Mouse (Mus musculus) E14TG2a.4 (cell line): ENCODE measurements at regions not wholly inside any gene's neighbourhood (a gene's known extent, or its start where the extent isn't known, plus 50 kb on each side); places are given as distances from the start of the nearest gene placed in this dataset.
A peak's percentile ranks its signal among the peaks of the same experiment; 100 is the strongest.

Experiments
- H3K27me3 ChIP-seq: 2 replicates; pipeline ENCODE4 v1.6.1; 2014; ENCODE audit warnings: low read length, control low read depth; ENCODE audit not compliant: insufficient read depth
- H3K36me3 ChIP-seq: 2 replicates; pipeline ENCODE4 v1.6.1; 2014; ENCODE audit warnings: low read length, control low read depth; ENCODE audit not compliant: insufficient read depth
- H3K4me1 ChIP-seq: replicated peaks from 2 replicates; pipeline ENCODE4 v1.6.1; 2014; ENCODE audit warnings: low read depth, low read length, control low read depth
- H3K4me3 ChIP-seq: replicated peaks from 2 replicates; pipeline ENCODE4 v1.5.1; 2014; ENCODE audit warnings: mild to moderate bottlenecking, low read length
- H3K9me3 ChIP-seq: 2 replicates; pipeline ENCODE4 v1.6.1; 2014; ENCODE audit warnings: low read length, control low read depth
- CTCF ChIP-seq: conservative IDR thresholded peaks from 2 replicates; pipeline ENCODE4 v1.5.1; 2014; ENCODE audit warnings: low read length
- NANOG ChIP-seq: IDR thresholded peaks from 2 replicates; pipeline ENCODE4 v1.6.1; 2014; ENCODE audit warnings: borderline replicate concordance, low read length, mixed read lengths
- POU5F1 ChIP-seq: IDR thresholded peaks from 2 replicates; pipeline ENCODE4 v1.6.1; 2014; ENCODE audit warnings: low read length, borderline replicate concordance

- Histone ChIP-seq H3K4me1 (no peaks in the 10 kb centered on the region), H3K36me3 (no peaks in the 10 kb centered on the region), H3K9me3 (no peaks in the 10 kb centered on the region), H3K27me3 (no peaks in the 10 kb centered on the region), H3K4me3 (no peak overlapping the region)
- no peak for TF ChIP-seq CTCF
- no peak for TF ChIP-seq NANOG
- no peak for TF ChIP-seq POU5F1
Observed at GRCm38 (mm10) chr2:178745296-178746015, 315.1 kb downstream of the Cdh26 start.

- Histone ChIP-seq H3K4me3 (no peak overlapping the region), H3K27me3 (no peaks in the 10 kb centered on the region), H3K4me1 (no peaks in the 10 kb centered on the region), H3K9me3 (no peaks in the 10 kb centered on the region), H3K36me3 (no peaks in the 10 kb centered on the region)
- TF ChIP-seq NANOG: no peak
- no peak for TF ChIP-seq CTCF
- TF ChIP-seq POU5F1: no peak
Observed at GRCm38 (mm10) chr2:178751247-178751646, 320.9 kb downstream of the Cdh26 start.

DNA sequence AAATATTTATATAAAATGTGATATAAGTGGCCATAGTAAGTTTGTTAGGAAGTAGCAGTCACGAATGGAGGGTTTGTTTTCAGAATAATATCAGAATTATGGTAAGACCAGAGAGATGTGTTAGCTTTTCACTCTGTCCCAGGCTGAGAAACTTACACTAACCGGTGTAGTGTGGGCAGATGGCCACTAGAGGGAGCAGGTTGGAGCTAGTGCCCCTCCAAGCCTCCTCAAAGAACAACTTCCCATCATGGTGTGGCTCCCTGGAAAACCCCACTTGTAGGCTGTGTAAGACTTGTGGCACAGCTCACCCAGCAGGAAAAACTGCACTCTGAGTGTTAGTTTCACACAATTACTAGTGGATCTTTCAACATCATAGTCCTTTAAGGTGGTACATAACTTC lies 328.0 kb downstream of the Cdh26 start:
- H3K9me3 ChIP-seq: no peaks in the 10 kb centered on the region
- H3K4me1 ChIP-seq: no peaks in the 10 kb centered on the region
- TF ChIP-seq POU5F1: no peak
- TF ChIP-seq CTCF: peak; percentile 80
- no peak for TF ChIP-seq NANOG
- no peaks in the 10 kb centered on the region for H3K27me3 ChIP-seq
- no peak overlapping the region for H3K4me3 ChIP-seq
- H3K36me3 ChIP-seq: no peaks in the 10 kb centered on the region

GRCm38 (mm10) chr2:178768526-178768925 lies 338.2 kb downstream of the Cdh26 start:
- Histone ChIP-seq H3K27me3 (peaks cover 5% of the 10 kb centered on the region; the same call in 1 of the 2 replicates), H3K9me3 (no peaks in the 10 kb centered on the region)

DNA sequence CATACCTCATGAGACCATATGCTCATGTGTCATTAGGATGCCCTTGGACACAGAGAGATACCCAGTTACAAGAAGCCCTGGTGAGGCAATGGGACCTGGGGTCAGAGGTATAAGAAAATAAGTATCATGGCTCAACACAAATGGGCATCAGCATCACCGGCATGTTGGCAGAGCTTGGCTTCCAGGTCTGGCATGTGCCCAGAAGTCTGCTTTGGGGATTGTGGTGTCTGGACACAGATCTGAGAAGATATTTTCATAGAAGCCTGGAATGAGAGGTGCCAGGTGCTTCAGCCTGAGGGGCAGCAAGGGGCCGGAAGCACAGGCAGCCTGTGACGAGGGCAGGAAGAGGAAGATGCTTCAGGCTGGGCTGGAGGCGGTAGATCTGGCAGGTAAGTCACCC lies 338.7 kb downstream of the Cdh26 start:
- Histone ChIP-seq H3K9me3 (no peaks in the 10 kb centered on the region), H3K4me3 (no peak overlapping the region), H3K27me3 (peaks cover 5% of the 10 kb centered on the region; the same call in 1 of the 2 replicates), H3K36me3 (no peaks in the 10 kb centered on the region), H3K4me1 (no peaks in the 10 kb centered on the region)
- TF ChIP-seq POU5F1: no peak
- no peak for TF ChIP-seq NANOG
- TF ChIP-seq CTCF: no peak

More at GRCm38 (mm10) chr2:178768526-178768925, 338.2 kb downstream of the Cdh26 start:
- H3K4me1 ChIP-seq: no peaks in the 10 kb centered on the region
- no peak overlapping the region for H3K4me3 ChIP-seq
- no peak for TF ChIP-seq NANOG
- TF ChIP-seq POU5F1: no peak
- TF ChIP-seq CTCF: no peak
- H3K36me3 ChIP-seq: no peaks in the 10 kb centered on the region

- Histone ChIP-seq H3K4me1 (no peaks in the 10 kb centered on the region), H3K9me3 (no peaks in the 10 kb centered on the region), H3K4me3 (no peak overlapping the region), H3K36me3 (no peaks in the 10 kb centered on the region), H3K27me3 (peaks cover 5% of the 10 kb centered on the region; the same call in 1 of the 2 replicates)
- no peak for TF ChIP-seq NANOG
- no peak for TF ChIP-seq POU5F1
- TF ChIP-seq CTCF: no peak
Observed at GRCm38 (mm10) chr2:178771435-178771834, 341.1 kb downstream of the Cdh26 start.

DNA sequence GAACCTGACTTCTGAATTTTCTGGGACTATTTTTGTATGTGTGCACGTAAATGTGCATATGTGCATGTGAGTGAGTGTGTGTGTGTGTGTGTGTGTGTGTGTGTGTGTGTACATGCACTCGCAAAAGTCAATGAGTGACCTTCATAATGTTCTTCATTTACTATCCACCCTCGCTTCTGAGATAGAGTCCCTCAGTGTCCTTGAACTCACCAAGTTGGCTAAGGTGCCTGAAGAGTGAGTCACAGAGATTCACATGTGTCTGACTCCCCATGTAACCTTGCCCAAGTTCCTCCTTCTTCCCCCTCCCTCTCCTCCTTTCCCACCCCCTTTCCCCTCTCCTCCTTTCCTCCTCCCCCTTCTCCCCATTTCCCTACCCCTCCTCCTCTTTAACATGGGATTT lies 341.6 kb downstream of the Cdh26 start:
- Histone ChIP-seq H3K9me3 (no peaks in the 10 kb centered on the region), H3K27me3 (peaks cover 5% of the 10 kb centered on the region; the same call in 1 of the 2 replicates), H3K4me1 (no peaks in the 10 kb centered on the region), H3K36me3 (no peaks in the 10 kb centered on the region), H3K4me3 (no peak overlapping the region)
- TF ChIP-seq NANOG: no peak
- TF ChIP-seq POU5F1: no peak
- no peak for TF ChIP-seq CTCF

GRCm38 (mm10) chr2:178784822-178785589 lies 354.7 kb downstream of the Cdh26 start:
- no peak overlapping the region for H3K4me3 ChIP-seq
- TF ChIP-seq POU5F1: no peak
- no peak for TF ChIP-seq NANOG
- TF ChIP-seq CTCF: no peak
- no peaks in the 10 kb centered on the region for H3K9me3 ChIP-seq
- no peaks in the 10 kb centered on the region for H3K4me1 ChIP-seq
- H3K27me3 ChIP-seq: peaks cover 20% of the 10 kb centered on the region; the same call in 1 of the 2 replicates
- no peaks in the 10 kb centered on the region for H3K36me3 ChIP-seq
